Mouse (Mus musculus) E14TG2a.4 (cell line): ENCODE data around the gene Cog5.

Source experiments
- CTCF ChIP-seq: conservative IDR thresholded peaks from 2 replicates; pipeline ENCODE4 v1.5.1; 2014; ENCODE audit warnings: low read length
- NANOG ChIP-seq: IDR thresholded peaks from 2 replicates; pipeline ENCODE4 v1.6.1; 2014; ENCODE audit warnings: borderline replicate concordance, low read length, mixed read lengths
- POU5F1 ChIP-seq: IDR thresholded peaks from 2 replicates; pipeline ENCODE4 v1.6.1; 2014; ENCODE audit warnings: low read length, borderline replicate concordance

DNA sequence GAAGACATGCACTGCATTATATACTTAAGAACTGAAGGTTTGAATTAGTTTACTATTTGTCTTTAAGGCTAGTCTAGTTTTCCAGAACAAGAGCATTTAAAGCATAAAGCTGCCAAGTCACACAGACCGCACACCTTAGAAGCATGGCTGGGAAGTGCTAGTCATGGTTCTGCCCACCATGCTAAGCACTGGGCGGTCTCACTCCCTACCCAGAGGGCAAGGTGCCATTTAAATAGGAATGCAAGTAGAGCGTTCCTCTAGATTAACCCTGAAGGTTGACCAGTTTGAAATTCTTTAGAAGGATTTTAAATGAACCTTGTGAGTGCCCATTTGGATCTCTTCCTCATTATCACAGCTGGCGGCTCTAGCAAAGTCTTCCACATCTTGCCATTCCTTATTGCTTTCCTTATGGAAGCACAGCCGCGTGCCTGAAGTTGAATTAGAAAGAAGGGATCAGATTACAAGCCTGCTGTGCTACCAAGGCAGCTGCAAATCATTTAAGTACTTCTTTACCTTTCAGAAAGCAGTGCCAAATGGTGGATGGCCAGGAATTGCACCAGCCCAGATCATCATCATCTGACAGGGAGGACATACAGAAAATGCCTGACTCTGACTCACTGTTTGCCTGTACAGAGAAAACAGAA, 282.1 kb downstream of the Cog5 start:
- TF ChIP-seq CTCF (no peak), NANOG (no peak), POU5F1 (no peak)
